Comparison of ENCODE assay signal across 8 mouse cellular contexts in genomic region chr9:43284284-43284683, GRCm38 (mm10). TPM values are rescaled to one million over a fixed set of nuclear protein-coding genes. Genes with fewer than 3 reads are reported as not detected.
A peak's percentile ranks its signal among the peaks of the same experiment; 100 is the strongest.
DNase-seq lines count a peak whose midpoint lies in the region; TF ChIP-seq lines count a peak whose summit lies in the region.

No protein-coding gene starts in this region.

- no peak overlapping the region for H3K27ac ChIP-seq in cortical plate, adult 2 months (ENCODE audit: insufficient read depth, low read length)

- peak; percentile 98 for TF ChIP-seq CTCF in cortical plate, adult 2 months (IDR thresholded peaks at IDR 0.05; ENCODE audit: extremely low read depth, insufficient read depth, low read length)

- DNase-seq in adipocyte (ENCODE audit: low spot score): peak; percentile 90
- peak; percentile 85 for DNase-seq in gastrocnemius, postnatal 10 days
- peak; percentile 69 for DNase-seq in induced T-regulatory cell, adult 2 months (ENCODE audit: low read depth)
- DNase-seq in left cerebral cortex, postnatal 10 days (ENCODE audit: extremely low spot score in 1 of 2, low spot score in 2 of 2): peak; percentile 72 to 87
- peak; percentile 92 for DNase-seq in mesoderm, embryonic 11.5 days (ENCODE audit: low read depth, low spot score)
- peak; percentile 55 to 68 for DNase-seq in right cerebral cortex, postnatal 36 days (ENCODE audit: low spot score in 2 of 2)
- DNase-seq in yolk sac, embryonic 10.5 days (ENCODE audit: low spot score): peak; percentile 77

- no peak for TF ChIP-seq POLR2A in cortical plate, adult 2 months (IDR thresholded peaks at IDR 0.05; ENCODE audit: extremely low read depth, insufficient read depth, low read length)

- intact Hi-C loops in left cerebral cortex, postnatal 10 days (cut with DNase I): loop anchor here (1.0 to 5.0 kb wide), 2 partner anchors 63 to 142 kb away; no protein-coding TSS in a partner anchor

- H3K4me1 ChIP-seq in cortical plate, adult 2 months (ENCODE audit: control insufficient read depth, insufficient read depth, low read length): no peaks in the 10 kb centered on the region

- H3K4me3 ChIP-seq in cortical plate, adult 2 months (ENCODE audit: insufficient read depth, low read length): no peak overlapping the region

RNA-seq across cellular contexts. Expression of gene Trim29, which starts 26.4 kb away (rescaled TPM):
- polyA plus RNA-seq in cortical plate, adult 2 months (2012; rRNA removed): 0.17 and 0.19 TPM in 2 replicates
- total RNA-seq in gastrocnemius, postnatal 10 days (2021): under 1 TPM; 0.12 to 0.16 TPM
- total RNA-seq in left cerebral cortex, postnatal 10 days (2021): under 1 TPM; 0.28 to 0.36 TPM

RNA-seq across cellular contexts. Expression of gene Oaf, which starts 44.6 kb away (rescaled TPM):
- polyA plus RNA-seq in cortical plate, adult 2 months (2012; rRNA removed): 23.8 and 24.6 TPM in 2 replicates
- 10 to 100 TPM; 26.2 to 34.2 TPM for total RNA-seq in gastrocnemius, postnatal 10 days (2021)
- 1 to 10 TPM; 8.1 to 9.6 TPM for total RNA-seq in left cerebral cortex, postnatal 10 days (2021)
